Mouse (Mus musculus): ENCODE results near the gene Rerg. TPM values are rescaled to one million over a fixed set of nuclear protein-coding genes. Genes with fewer than 3 reads are reported as not detected.

The Rerg gene
- polyA plus RNA-seq, 1 experiment, result not detected

- H3K27ac ChIP-seq (ENCODE audit: insufficient read depth, low read depth, low read length), result no peak overlapping the region
- no peak overlapping the region for H3K4me3 ChIP-seq (ENCODE audit: insufficient read depth, low read depth, low read length)
- WGBS, result 62% methylated on average over 20 of the region's 20 CpGs
- peaks cover 10% of the 10 kb centered on the region; the same call in 1 of the 2 replicates for H3K4me1 ChIP-seq (ENCODE audit: control insufficient read depth, insufficient read depth, low read length)
- TF ChIP-seq POLR2A (IDR thresholded peaks at IDR 0.05; ENCODE audit: insufficient read depth, low read depth, low read length) (no peak), CTCF (IDR thresholded peaks at IDR 0.05; ENCODE audit: insufficient read depth, low read depth, low read length) (no peak)
These were observed 60.2 kb downstream of the Rerg start for GRCm38 (mm10) chr6:137109811-137110777.

GRCm38 (mm10) chr6:137105285-137105684 is 65.0 kb downstream of the Rerg start:
- no peak overlapping the region for H3K27ac ChIP-seq (ENCODE audit: insufficient read depth, low read depth, low read length)
- no peak overlapping the region for H3K4me3 ChIP-seq (ENCODE audit: insufficient read depth, low read depth, low read length)
- 88% methylated on average over 4 of the region's 4 CpGs for WGBS
- H3K4me1 ChIP-seq (ENCODE audit: control insufficient read depth, insufficient read depth, low read length), result peaks cover 1% of the 10 kb centered on the region; the same call in 1 of the 2 replicates
- no peak for TF ChIP-seq POLR2A (IDR thresholded peaks at IDR 0.05; ENCODE audit: insufficient read depth, low read depth, low read length)
- no peak for TF ChIP-seq CTCF (IDR thresholded peaks at IDR 0.05; ENCODE audit: insufficient read depth, low read depth, low read length)

- TF ChIP-seq POLR2A (IDR thresholded peaks at IDR 0.05; ENCODE audit: insufficient read depth, low read depth, low read length), result no peak
- peaks cover 2% of the 10 kb centered on the region for H3K4me1 ChIP-seq (ENCODE audit: control insufficient read depth, insufficient read depth, low read length)
- no peak overlapping the region for H3K4me3 ChIP-seq (ENCODE audit: insufficient read depth, low read depth, low read length)
- WGBS, result 48% methylated on average over 10 of the region's 10 CpGs
- no peak overlapping the region for H3K27ac ChIP-seq (ENCODE audit: insufficient read depth, low read depth, low read length)
These were observed 67.6 kb downstream of the Rerg start for GRCm38 (mm10) chr6:137102662-137103179.

GRCm38 (mm10) chr6:137101886-137102661 is 68.2 kb downstream of the Rerg start:
- Histone ChIP-seq H3K27ac (ENCODE audit: insufficient read depth, low read depth, low read length) (no peak overlapping the region), H3K4me3 (ENCODE audit: insufficient read depth, low read depth, low read length) (no peak overlapping the region), H3K4me1 (ENCODE audit: control insufficient read depth, insufficient read depth, low read length) (peaks cover 2% of the 10 kb centered on the region)
- WGBS, result 77% methylated on average over 7 of the region's 7 CpGs
- TF ChIP-seq CTCF (IDR thresholded peaks at IDR 0.05; ENCODE audit: insufficient read depth, low read depth, low read length) (no peak), POLR2A (IDR thresholded peaks at IDR 0.05; ENCODE audit: insufficient read depth, low read depth, low read length) (no peak)

- Histone ChIP-seq H3K4me3 (ENCODE audit: insufficient read depth, low read depth, low read length) (no peak overlapping the region), H3K27ac (ENCODE audit: insufficient read depth, low read depth, low read length) (no peak overlapping the region), H3K4me1 (ENCODE audit: control insufficient read depth, insufficient read depth, low read length) (peaks cover 2% of the 10 kb centered on the region)
- 32% methylated on average over 2 of the region's 2 CpGs for WGBS
- no peak for TF ChIP-seq POLR2A (IDR thresholded peaks at IDR 0.05; ENCODE audit: insufficient read depth, low read depth, low read length)
- no peak for TF ChIP-seq CTCF (IDR thresholded peaks at IDR 0.05; ENCODE audit: insufficient read depth, low read depth, low read length)
These were observed 70.0 kb downstream of the Rerg start for GRCm38 (mm10) chr6:137100259-137100658.

GRCm38 (mm10) chr6:137098232-137099191 is 71.8 kb downstream of the Rerg start:
- H3K27ac ChIP-seq (ENCODE audit: insufficient read depth, low read depth, low read length), result no peak overlapping the region
- H3K4me3 ChIP-seq (ENCODE audit: insufficient read depth, low read depth, low read length), result no peak overlapping the region
- peaks cover 2% of the 10 kb centered on the region for H3K4me1 ChIP-seq (ENCODE audit: control insufficient read depth, insufficient read depth, low read length)
- WGBS, result 63% methylated on average over 18 of the region's 18 CpGs
- TF ChIP-seq CTCF (IDR thresholded peaks at IDR 0.05; ENCODE audit: insufficient read depth, low read depth, low read length), result peak; percentile 46; the same call in 1 of the 2 replicates
- TF ChIP-seq POLR2A (IDR thresholded peaks at IDR 0.05; ENCODE audit: insufficient read depth, low read depth, low read length), result no peak

- H3K4me1 ChIP-seq (ENCODE audit: control insufficient read depth, insufficient read depth, low read length), result peaks cover 2% of the 10 kb centered on the region
- no peak for TF ChIP-seq CTCF (IDR thresholded peaks at IDR 0.05; ENCODE audit: insufficient read depth, low read depth, low read length)
- no peak for TF ChIP-seq POLR2A (IDR thresholded peaks at IDR 0.05; ENCODE audit: insufficient read depth, low read depth, low read length)
- no peak overlapping the region for H3K27ac ChIP-seq (ENCODE audit: insufficient read depth, low read depth, low read length)
- WGBS, result 93% methylated on average over 2 of the region's 2 CpGs
- no peak overlapping the region for H3K4me3 ChIP-seq (ENCODE audit: insufficient read depth, low read depth, low read length)
These were observed 75.8 kb downstream of the Rerg start for GRCm38 (mm10) chr6:137094475-137094874.

GRCm38 (mm10) chr6:137088469-137088868 is 81.8 kb downstream of the Rerg start:
- Histone ChIP-seq H3K4me1 (ENCODE audit: control insufficient read depth, insufficient read depth, low read length) (no peaks in the 10 kb centered on the region), H3K4me3 (ENCODE audit: insufficient read depth, low read depth, low read length) (no peak overlapping the region), H3K27ac (ENCODE audit: insufficient read depth, low read depth, low read length) (no peak overlapping the region)
- TF ChIP-seq POLR2A (IDR thresholded peaks at IDR 0.05; ENCODE audit: insufficient read depth, low read depth, low read length) (no peak), CTCF (IDR thresholded peaks at IDR 0.05; ENCODE audit: insufficient read depth, low read depth, low read length) (no peak)
- 66% methylated on average over 6 of the region's 6 CpGs for WGBS
